In the genomic region with DNA sequence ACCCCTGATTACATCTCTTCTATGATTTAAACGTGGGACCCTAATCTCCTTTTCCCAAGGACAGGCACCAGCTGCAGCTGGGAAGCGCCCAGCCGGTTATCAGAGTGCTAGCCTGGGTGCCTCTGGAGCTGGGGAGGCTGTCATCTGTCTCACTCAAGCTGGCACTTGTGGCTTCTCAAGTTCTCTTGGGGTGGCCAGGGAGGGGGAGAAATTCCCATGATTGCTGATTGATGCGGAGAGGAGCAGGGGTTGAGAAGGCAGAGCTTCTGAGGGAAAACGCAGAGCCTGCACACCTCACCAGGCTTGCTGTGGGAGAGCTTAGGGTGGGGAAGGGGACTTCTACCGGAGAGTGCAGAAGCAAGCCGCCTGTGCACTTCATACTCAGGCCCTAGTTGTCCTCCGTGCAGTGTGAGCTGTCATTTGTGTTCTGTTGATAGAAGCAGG, we compare ENCODE assay signal across 8 mouse cellular contexts.
DNase-seq lines count a peak whose midpoint lies in the region; ATAC-seq and TF ChIP-seq lines count a peak whose summit lies in the region.

No protein-coding gene starts in this region.

- peak overlapping the region; percentile 11 for H3K27ac ChIP-seq in heart, embryonic 15.5 days
- H3K27ac ChIP-seq in embryonic facial prominence, embryonic 14.5 days (replicated peaks; ENCODE audit: low read depth, low read length) = no peak overlapping the region
- peak overlapping the region; percentile 54 for H3K27ac ChIP-seq in intestine, postnatal 0 days (ENCODE audit: low read depth, low read length)
- H3K27ac ChIP-seq in midbrain, embryonic 16.5 days (ENCODE audit: low read length) = no peak overlapping the region

- peaks cover 12% of the 10 kb centered on the region for H3K4me1 ChIP-seq in heart, embryonic 15.5 days (replicated peaks)
- peaks cover 3% of the 10 kb centered on the region; the same call in 1 of the 2 replicates for H3K4me1 ChIP-seq in embryonic facial prominence, embryonic 14.5 days (ENCODE audit: control insufficient read depth, insufficient read depth, low read length)
- no peaks in the 10 kb centered on the region for H3K4me1 ChIP-seq in intestine, postnatal 0 days (replicated peaks; ENCODE audit: control insufficient read depth, insufficient read depth, low read length)
- peaks cover 2% of the 10 kb centered on the region; the same call in 1 of the 2 replicates for H3K4me1 ChIP-seq in midbrain, embryonic 16.5 days (ENCODE audit: control insufficient read depth, insufficient read depth, low read length)

- H3K9ac ChIP-seq in heart, embryonic 15.5 days = no peak overlapping the region
- 0 out of 2 replicates have a peak overlapping the region, but pooled peaks have one; percentile 3 for H3K9ac ChIP-seq in embryonic facial prominence, embryonic 14.5 days (ENCODE audit: low read depth, low read length)
- H3K9ac ChIP-seq in intestine, postnatal 0 days (ENCODE audit: low read depth, low read length) = no peak overlapping the region
- H3K9ac ChIP-seq in midbrain, embryonic 16.5 days (ENCODE audit: low read depth, low read length) = 0 out of 2 replicates have a peak overlapping the region, but pooled peaks have one; percentile 43

- TF ChIP-seq CTCF in intestine, postnatal 0 days (IDR thresholded peaks at IDR 0.05; ENCODE audit: low read depth) = no peak

- ATAC-seq in heart, embryonic 15.5 days (replicated peaks; ENCODE audit: insufficient number of reproducible peaks, insufficient read depth, low FRiP score, low read depth) = peak; percentile 67; the same call in 1 of the 2 replicates
- ATAC-seq in embryonic facial prominence, embryonic 14.5 days (ENCODE audit: low read depth) = no peak
- peak; percentile 57 for ATAC-seq in intestine, postnatal 0 days
- 0 out of 2 replicates have a peak, but pooled peaks have one; percentile 32 for ATAC-seq in midbrain, embryonic 16.5 days

- 4% methylated on average over 8 of the region's 8 CpGs for WGBS in heart, embryonic 15.5 days
- 3% methylated on average over 8 of the region's 8 CpGs for WGBS in embryonic facial prominence, embryonic 14.5 days
- WGBS in intestine, postnatal 0 days = 7% methylated on average over 8 of the region's 8 CpGs
- WGBS in midbrain, embryonic 16.5 days = 6% methylated on average over 8 of the region's 8 CpGs

- H3K27me3 ChIP-seq in heart, embryonic 15.5 days = no peaks in the 10 kb centered on the region
- no peaks in the 10 kb centered on the region; the same call in 1 of the 2 replicates for H3K27me3 ChIP-seq in embryonic facial prominence, embryonic 14.5 days (replicated peaks; ENCODE audit: control insufficient read depth, insufficient read depth, low read length)
- no peaks in the 10 kb centered on the region for H3K27me3 ChIP-seq in intestine, postnatal 0 days (replicated peaks; ENCODE audit: control insufficient read depth, insufficient read depth, low read length)
- H3K27me3 ChIP-seq in midbrain, embryonic 16.5 days (ENCODE audit: control insufficient read depth, insufficient read depth, low read depth, low read length) = peaks cover 2% of the 10 kb centered on the region; the same call in 1 of the 2 replicates

- H3K4me2 ChIP-seq in heart, embryonic 15.5 days = peak overlapping the region; percentile 56
- H3K4me2 ChIP-seq in embryonic facial prominence, embryonic 14.5 days (ENCODE audit: low read depth, low read length) = peak overlapping the region; percentile 43
- H3K4me2 ChIP-seq in intestine, postnatal 0 days (replicated peaks; ENCODE audit: low read depth) = peak overlapping the region; percentile 57
- H3K4me2 ChIP-seq in midbrain, embryonic 16.5 days (ENCODE audit: low read length) = peak overlapping the region; percentile 48

- H3K4me3 ChIP-seq in heart, embryonic 15.5 days = peak overlapping the region; percentile 30
- H3K4me3 ChIP-seq in embryonic facial prominence, embryonic 14.5 days (ENCODE audit: low read depth, low read length) = peak overlapping the region; percentile 16
- peak overlapping the region; percentile 25; the same call in 1 of the 2 replicates for H3K4me3 ChIP-seq in intestine, postnatal 0 days (ENCODE audit: low read depth, low read length)
- peak overlapping the region; percentile 23 for H3K4me3 ChIP-seq in midbrain, embryonic 16.5 days (ENCODE audit: low read depth, low read length)

- no peak for DNase-seq in heart, postnatal 4 days
- DNase-seq in embryonic facial prominence, embryonic 14.5 days (ENCODE audit: low spot score) = no peak
- DNase-seq in cerebellum, postnatal 14 days = no peak
- no peak for DNase-seq in right cerebral cortex, postnatal 10 days (ENCODE audit: low spot score in 2 of 2)
- no peak for DNase-seq in right cerebral cortex, postnatal 36 days (ENCODE audit: low spot score in 2 of 2)

- H3K9me3 ChIP-seq in heart, embryonic 15.5 days (replicated peaks) = no peaks in the 10 kb centered on the region
- no peaks in the 10 kb centered on the region for H3K9me3 ChIP-seq in embryonic facial prominence, embryonic 14.5 days (ENCODE audit: control insufficient read depth, low read length)
- H3K9me3 ChIP-seq in intestine, postnatal 0 days (ENCODE audit: control insufficient read depth) = no peaks in the 10 kb centered on the region
- no peaks in the 10 kb centered on the region for H3K9me3 ChIP-seq in midbrain, embryonic 16.5 days (replicated peaks; ENCODE audit: control insufficient read depth, low read length, poor library complexity, severe bottlenecking)

- no peaks in the 10 kb centered on the region for H3K36me3 ChIP-seq in heart, embryonic 15.5 days
- no peaks in the 10 kb centered on the region for H3K36me3 ChIP-seq in embryonic facial prominence, embryonic 14.5 days (ENCODE audit: control insufficient read depth, insufficient read depth, low read length)
- no peaks in the 10 kb centered on the region for H3K36me3 ChIP-seq in intestine, postnatal 0 days (ENCODE audit: control insufficient read depth, insufficient read depth)
- H3K36me3 ChIP-seq in midbrain, embryonic 16.5 days (ENCODE audit: control insufficient read depth, insufficient read depth, low read length) = no peaks in the 10 kb centered on the region

Comparison
In these comparisons a context has a peak if more than half of its experiments do, and no peak if none do; other contexts are left out.
1. H3K27ac ChIP-seq: peak in heart, embryonic 15.5 days (single experiment) and intestine, postnatal 0 days (single experiment); none in embryonic facial prominence, embryonic 14.5 days (single experiment) and midbrain, embryonic 16.5 days (single experiment).
2. H3K9ac ChIP-seq: peak in embryonic facial prominence, embryonic 14.5 days (single experiment) and midbrain, embryonic 16.5 days (single experiment); none in heart, embryonic 15.5 days (single experiment) and intestine, postnatal 0 days (single experiment).
3. Peak in every context shown above with its lines, with median percentiles within 50 percentile points of each other: H3K4me2 ChIP-seq and H3K4me3 ChIP-seq.